Mouse (Mus musculus): ENCODE measurements at regions not wholly inside any gene's neighbourhood (a gene's known extent, or its start where the extent isn't known, plus 50 kb on each side); places are given as distances from the start of the nearest gene placed in this dataset.

- DNase-seq, result no peak
Observed at GRCm38 (mm10) chr3:102386091-102386490, 83.6 kb upstream of the Ngf start.

GRCm38 (mm10) chr3:102384596-102384995 lies 85.1 kb upstream of the Ngf start:
- peak; percentile 70 for DNase-seq

GRCm38 (mm10) chr3:102383671-102384070 lies 86.0 kb upstream of the Ngf start:
- peak; percentile 43 for DNase-seq

- no peak for DNase-seq
Observed at GRCm38 (mm10) chr3:102381683-102382082, 88.0 kb upstream of the Ngf start.

- DNase-seq, result no peak
Observed at GRCm38 (mm10) chr3:102374381-102375060, 95.2 kb upstream of the Ngf start.

- no peak for DNase-seq
Observed at GRCm38 (mm10) chr3:102372205-102372899, 97.4 kb upstream of the Ngf start.

- peak; percentile 87 for DNase-seq
Observed at GRCm38 (mm10) chr3:102366188-102366587, 103.5 kb upstream of the Ngf start.

- no peak for DNase-seq
Observed at GRCm38 (mm10) chr3:102364326-102364935, 105.3 kb upstream of the Ngf start.

GRCm38 (mm10) chr3:102360732-102361280 lies 108.9 kb upstream of the Ngf start:
- no peak for DNase-seq

GRCm38 (mm10) chr3:102358801-102359200 lies 110.9 kb upstream of the Ngf start:
- no peak for DNase-seq

- DNase-seq, result no peak
Observed at GRCm38 (mm10) chr3:102357062-102357610, 112.6 kb upstream of the Ngf start.

GRCm38 (mm10) chr3:102355352-102355751 lies 114.4 kb upstream of the Ngf start:
- DNase-seq, result no peak

- DNase-seq, result no peak
Observed at GRCm38 (mm10) chr3:102354771-102355170, 114.9 kb upstream of the Ngf start.

GRCm38 (mm10) chr3:102353277-102353900 lies 116.3 kb upstream of the Ngf start:
- no peak for DNase-seq

GRCm38 (mm10) chr3:102346077-102346476 lies 123.6 kb upstream of the Ngf start:
- DNase-seq, result no peak

GRCm38 (mm10) chr3:102345291-102345690 lies 124.4 kb upstream of the Ngf start:
- DNase-seq, result no peak

- DNase-seq, result no peak
Observed at GRCm38 (mm10) chr3:102340731-102341130, 129.0 kb upstream of the Ngf start.

GRCm38 (mm10) chr3:102337881-102338280 lies 131.8 kb upstream of the Ngf start:
- DNase-seq, result no peak

- no peak for DNase-seq
Observed at GRCm38 (mm10) chr3:102336184-102336583, 131.7 kb upstream of the Vangl1 start.

GRCm38 (mm10) chr3:102335146-102335545 lies 130.7 kb upstream of the Vangl1 start:
- DNase-seq, result peak; percentile 54

GRCm38 (mm10) chr3:102332221-102332620 lies 127.7 kb upstream of the Vangl1 start:
- DNase-seq, result no peak

- no peak for DNase-seq
Observed at GRCm38 (mm10) chr3:102319331-102319730, 114.8 kb upstream of the Vangl1 start.

- DNase-seq, result no peak
Observed at GRCm38 (mm10) chr3:102316151-102316550, 111.7 kb upstream of the Vangl1 start.

Data from kidney, adult 9 months (tissue).